Mouse (Mus musculus) myocyte (in vitro differentiated cells): ENCODE data around the gene Noc4l. TPM values are rescaled to one million over a fixed set of nuclear protein-coding genes. Genes with fewer than 3 reads are reported as not detected.
A peak's percentile ranks its signal among the peaks of the same experiment; 100 is the strongest.

Experiments used
- H3K27me3 ChIP-seq: one replicate; pipeline ENCODE4 v1.6.1; 2011; ENCODE audit not compliant: control insufficient read depth, insufficient read depth, insufficient read length
- H3K36me3 ChIP-seq: one replicate; pipeline ENCODE4 v1.6.1; 2011; ENCODE audit not compliant: control insufficient read depth, insufficient read depth
- H3K4me2 ChIP-seq: one replicate; pipeline ENCODE4 v1.6.1; 2011; ENCODE audit warnings: low read depth, control low read depth
- H3K4me3 ChIP-seq: one replicate; pipeline ENCODE4 v1.5.1; 2011; ENCODE audit warnings: mild to moderate bottlenecking, control low read depth, moderate library complexity
- H3K79me2 ChIP-seq: one replicate; pipeline ENCODE4 v1.6.1; 2011; ENCODE audit not compliant: control insufficient read depth, insufficient read depth
- H3ac ChIP-seq: one replicate; pipeline ENCODE4 v1.6.1; 2011; ENCODE audit not compliant: control insufficient read depth, insufficient read length
- CEBPB ChIP-seq: IDR thresholded peaks from 2 replicates; pipeline ENCODE4 v1.6.1; 2011; ENCODE audit warnings: mild to moderate bottlenecking, moderate library complexity; ENCODE audit not compliant: poor library complexity, insufficient read depth, severe bottlenecking
- E2F4 ChIP-seq: IDR thresholded peaks from one replicate; pipeline ENCODE4 v1.6.1; 2011; ENCODE audit warnings: mild to moderate bottlenecking, control low read depth, moderate library complexity; ENCODE audit not compliant: insufficient read depth
- MAX ChIP-seq: IDR thresholded peaks from one replicate; pipeline ENCODE4 v1.6.1; 2011; ENCODE audit warnings: low read depth, mild to moderate bottlenecking, control low read depth
- MYOD1 ChIP-seq, 3 experiments: IDR thresholded peaks; one replicate each; pipeline ENCODE4 v1.6.1; 2011; ENCODE audit warnings: control low read depth in 2 of 3, low read depth in 2 of 3, mild to moderate bottlenecking in 2 of 3, moderate library complexity in 1 of 3; ENCODE audit not compliant: insufficient read length in 2 of 3, control insufficient read depth in 1 of 3
- MYOG ChIP-seq, 3 experiments: IDR thresholded peaks; one replicate each; pipeline ENCODE4 v1.6.1; 2011; ENCODE audit warnings: control low read depth in 2 of 3, low read depth in 2 of 3, mild to moderate bottlenecking in 2 of 3; ENCODE audit not compliant: insufficient read length in 2 of 3, control insufficient read depth in 1 of 3, insufficient read depth in 1 of 3
- POLR2A ChIP-seq: IDR thresholded peaks from one replicate; pipeline ENCODE4 v1.6.1; 2011; ENCODE audit warnings: low read depth, mild to moderate bottlenecking, control low read depth, moderate library complexity; ENCODE audit not compliant: insufficient read length
- POLR2AphosphoS2 ChIP-seq: IDR thresholded peaks from one replicate; pipeline ENCODE4 v1.6.1; 2011; ENCODE audit warnings: low read depth, control low read depth; ENCODE audit not compliant: insufficient read length
- REST ChIP-seq: IDR thresholded peaks from one replicate; pipeline ENCODE4 v1.6.1; 2011; ENCODE audit warnings: mild to moderate bottlenecking, control low read depth, moderate library complexity; ENCODE audit not compliant: insufficient read depth, insufficient read length
- SRF ChIP-seq: IDR thresholded peaks from one replicate; pipeline ENCODE4 v1.6.1; 2011; ENCODE audit warnings: low read depth; ENCODE audit not compliant: control insufficient read depth, insufficient read length
- TCF12 ChIP-seq: IDR thresholded peaks from one replicate; pipeline ENCODE4 v1.6.1; 2011; ENCODE audit warnings: mild to moderate bottlenecking, control low read depth; ENCODE audit not compliant: poor library complexity, insufficient read depth, severe bottlenecking
- TCF3 ChIP-seq: IDR thresholded peaks from one replicate; pipeline ENCODE4 v1.6.1; 2011; ENCODE audit warnings: low read depth, control low read depth; ENCODE audit not compliant: insufficient read length
- USF1 ChIP-seq: IDR thresholded peaks from one replicate; pipeline ENCODE4 v1.6.1; 2011; ENCODE audit warnings: low read depth, mild to moderate bottlenecking, control low read depth, moderate library complexity
- polyA plus RNA-seq: library from polyadenylated mRNA; unstranded; fragments of >200 nt; fragmentation: generic; extraction: Trizol; gene quantifications from one replicate; pipeline ENCODE4 v1.2.1, GENCODE M21; 2012; ENCODE audit warnings: missing spikeins

Gene Noc4l
- polyA plus RNA-seq = 42.5 TPM

DNA sequence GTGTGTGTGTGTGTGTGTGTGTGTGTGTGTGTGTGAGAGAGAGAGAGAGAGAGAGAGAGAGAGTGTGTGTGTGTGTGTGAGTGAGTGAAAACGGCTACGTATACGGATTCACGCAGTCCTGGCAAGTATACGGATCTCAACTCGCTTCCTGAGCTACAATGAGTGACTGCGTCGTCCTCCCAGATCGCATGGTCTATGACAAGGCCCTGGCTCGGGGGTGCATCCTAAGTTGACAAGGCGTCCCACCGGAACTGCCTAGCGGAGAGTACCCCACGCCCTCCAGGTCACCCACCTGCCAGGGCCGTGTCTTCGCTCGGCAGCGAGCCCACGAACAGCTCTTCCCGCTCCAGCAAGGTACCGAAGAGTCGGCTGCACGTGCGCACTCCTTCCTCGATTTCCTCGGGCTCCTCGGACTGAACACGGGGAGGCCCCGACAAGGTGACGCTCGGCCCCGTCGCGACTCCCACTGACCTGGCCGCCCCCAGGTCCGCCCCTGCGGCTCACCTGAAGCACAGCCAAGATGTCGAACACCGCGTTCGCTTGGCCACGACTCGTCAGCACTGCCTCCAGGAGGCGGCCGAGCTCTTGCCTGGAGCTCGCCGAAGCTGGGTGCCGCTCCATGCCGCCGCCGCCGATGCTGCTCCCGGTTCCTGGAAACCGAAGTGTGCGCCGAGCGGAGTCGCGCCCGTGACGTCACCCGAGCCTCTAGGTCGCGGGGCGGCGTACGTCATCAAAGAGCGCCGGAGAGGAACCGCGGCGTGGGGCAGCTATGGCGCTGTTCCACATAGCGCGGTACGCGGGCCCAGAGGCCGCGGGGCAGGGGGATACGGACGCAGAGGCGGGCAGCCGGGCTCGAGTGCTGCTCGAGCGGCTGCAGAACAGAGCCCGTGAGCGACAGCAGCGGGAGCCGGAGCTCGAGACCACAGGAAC lies at the start of gene Noc4l, which contains the start of gene Ddx51:
Gene Noc4l, minus strand, starts transcription at position 699 of the 930 bp plus-strand sequence.
Gene Ddx51, plus strand, starts transcription at position 733 of the 930 bp plus-strand sequence.
- Histone ChIP-seq H3K79me2 (peaks cover 17% of the 10 kb centered on the region), H3K4me3 (peak within 1 kb of the TSS; percentile 82), H3K36me3 (peaks cover 23% of the 10 kb centered on the region), H3ac (peak within 1 kb of the TSS; percentile 91), H3K27me3 (no peaks in the 10 kb centered on the region), H3K4me2 (peak within 1 kb of the TSS; percentile 87)
- TF ChIP-seq TCF12 = no peak
- TF ChIP-seq POLR2A = peak; percentile 73
- peak; percentile 48 for TF ChIP-seq E2F4
- no peak for TF ChIP-seq USF1
- peak in 1 of 3 experiments; percentile 13 for TF ChIP-seq MYOG (IDR thresholded peaks at IDR 0.05; ENCODE audit: control insufficient read depth in 1 of 3, insufficient read depth in 1 of 3, insufficient read length in 2 of 3, low read depth in 2 of 3)
- TF ChIP-seq REST = no peak
- peak; percentile 88 for TF ChIP-seq SRF
- no peak for TF ChIP-seq TCF3
- TF ChIP-seq POLR2AphosphoS2 = peak; percentile 35
- TF ChIP-seq MAX = no peak
- TF ChIP-seq MYOD1 (IDR thresholded peaks at IDR 0.05; ENCODE audit: control insufficient read depth in 1 of 3, insufficient read length in 2 of 3, low read depth in 2 of 3) = peak in 1 of 3 experiments; percentile 22
- no peak for TF ChIP-seq CEBPB

DNA sequence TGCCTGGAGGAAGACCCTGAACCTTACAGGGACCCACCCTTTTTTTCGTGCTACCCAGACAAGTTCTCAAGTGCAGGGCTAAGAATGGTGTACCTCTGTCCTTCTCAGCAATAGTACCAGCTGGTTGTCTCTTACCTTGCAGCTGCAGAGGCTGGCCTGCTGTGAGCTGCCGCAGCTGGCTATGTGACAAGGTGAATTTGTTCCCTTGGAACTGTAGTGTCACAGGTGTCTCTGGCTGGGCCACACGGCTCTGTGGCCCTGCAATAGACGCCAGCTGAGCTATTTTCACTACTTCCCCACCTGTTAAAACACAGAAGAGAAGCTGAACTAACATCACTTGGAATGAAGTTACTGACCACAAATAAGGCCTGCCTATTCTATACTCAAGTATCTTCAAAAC lies 45.4 kb upstream of the Noc4l start:
- H3K27me3 ChIP-seq = no peaks in the 10 kb centered on the region
- no peak overlapping the region for H3K4me3 ChIP-seq
- no peak overlapping the region for H3ac ChIP-seq
- H3K36me3 ChIP-seq = peaks cover 35% of the 10 kb centered on the region
- no peaks in the 10 kb centered on the region for H3K79me2 ChIP-seq
- no peak overlapping the region for H3K4me2 ChIP-seq
- TF ChIP-seq MYOD1 (IDR thresholded peaks at IDR 0.05; ENCODE audit: control insufficient read depth in 1 of 3, insufficient read length in 2 of 3, low read depth in 2 of 3) = peak in 1 of 3 experiments; percentile 66
- no peak for TF ChIP-seq USF1
- TF ChIP-seq E2F4 = no peak
- TF ChIP-seq TCF3 = peak; percentile 48
- TF ChIP-seq MYOG (IDR thresholded peaks at IDR 0.05; ENCODE audit: control insufficient read depth in 1 of 3, insufficient read depth in 1 of 3, insufficient read length in 2 of 3, low read depth in 2 of 3) = peak in 2 of 3 experiments; percentile 6 to 55
- TF ChIP-seq REST = no peak
- TF ChIP-seq TCF12 = peak; percentile 41
- no peak for TF ChIP-seq POLR2AphosphoS2
- no peak for TF ChIP-seq CEBPB
- no peak for TF ChIP-seq SRF
- TF ChIP-seq MAX = no peak
- no peak for TF ChIP-seq POLR2A

DNA sequence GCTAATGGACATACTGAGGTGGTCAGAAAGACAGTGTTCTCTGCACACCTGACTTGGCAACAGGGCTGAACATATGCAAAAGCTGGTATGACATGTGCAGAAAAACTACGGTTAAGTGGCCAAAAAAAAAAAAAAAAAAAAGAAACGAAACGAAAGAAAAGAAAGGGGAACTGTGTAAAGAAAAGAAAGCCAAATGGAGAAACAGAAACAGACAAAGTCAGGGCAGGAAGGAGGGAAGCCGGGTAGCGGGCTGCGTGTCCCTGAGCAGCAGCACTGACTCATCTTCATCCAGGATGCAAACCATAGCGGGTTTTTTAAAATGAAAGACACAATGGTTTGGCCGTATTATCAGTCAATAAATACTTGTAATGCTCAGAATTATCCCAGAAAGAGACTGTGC lies 28.8 kb upstream of the Noc4l start:
- H3K4me2 ChIP-seq = no peak overlapping the region
- no peak overlapping the region for H3ac ChIP-seq
- TF ChIP-seq MYOG (IDR thresholded peaks at IDR 0.05; ENCODE audit: control insufficient read depth in 1 of 3, insufficient read depth in 1 of 3, insufficient read length in 2 of 3, low read depth in 2 of 3) (no peak), REST (no peak), USF1 (no peak), CEBPB (no peak), TCF3 (no peak), MYOD1 (IDR thresholded peaks at IDR 0.05; ENCODE audit: control insufficient read depth in 1 of 3, insufficient read length in 2 of 3, low read depth in 2 of 3) (no peak), TCF12 (no peak), E2F4 (no peak)
- H3K27me3 ChIP-seq = no peaks in the 10 kb centered on the region
- H3K4me3 ChIP-seq = no peak overlapping the region
- H3K79me2 ChIP-seq = no peaks in the 10 kb centered on the region
- H3K36me3 ChIP-seq = peaks cover 54% of the 10 kb centered on the region

- TF ChIP-seq POLR2A (peak; percentile 31), CEBPB (no peak)
- no peak overlapping the region for H3K4me2 ChIP-seq
Measured at GRCm38 (mm10) chr5:110665486-110666121, 12.4 kb upstream of the Noc4l start.

More at GRCm38 (mm10) chr5:110665486-110666121, 12.4 kb upstream of the Noc4l start:
- no peaks in the 10 kb centered on the region for H3K79me2 ChIP-seq
- no peak overlapping the region for H3ac ChIP-seq
- no peaks in the 10 kb centered on the region for H3K27me3 ChIP-seq
- peaks cover 50% of the 10 kb centered on the region for H3K36me3 ChIP-seq
- no peak overlapping the region for H3K4me3 ChIP-seq
